Mouse (Mus musculus) bone marrow macrophage, adult 2 months (primary cell): Measurements from ENCODE around the gene Jsrp1. TPM values are rescaled to one million over a fixed set of nuclear protein-coding genes. Genes with fewer than 3 reads are reported as not detected.

Experiments
- H3K27ac ChIP-seq: 2 replicates; pipeline ENCODE4 v1.5.1; 2012; ENCODE audit warnings: low read depth, low read length; ENCODE audit not compliant: insufficient read depth
- H3K4me1 ChIP-seq: 2 replicates; pipeline ENCODE4 v1.6.1; 2012; ENCODE audit warnings: low read length; ENCODE audit not compliant: control insufficient read depth, insufficient read depth
- H3K4me3 ChIP-seq: 2 replicates; pipeline ENCODE4 v1.5.1; 2012; ENCODE audit warnings: mild to moderate bottlenecking, low read length, moderate library complexity; ENCODE audit not compliant: insufficient read depth
- CTCF ChIP-seq: IDR thresholded peaks from 2 replicates; pipeline ENCODE4 v1.5.1; 2012; ENCODE audit warnings: low read depth, mild to moderate bottlenecking, low read length, moderate library complexity
- POLR2A ChIP-seq: IDR thresholded peaks from 2 replicates; pipeline ENCODE4 v1.6.1; 2012; ENCODE audit warnings: mild to moderate bottlenecking, low read depth, low read length, borderline replicate concordance
- polyA plus RNA-seq: library from polyadenylated mRNA; stranded (reverse); fragments of >200 nt; gene quantifications from 2 replicates; pipeline ENCODE4 v1.2.4, GENCODE M21; 2012; ENCODE audit not compliant: missing spikeins, insufficient read depth, insufficient read length

The Jsrp1 gene
- polyA plus RNA-seq, 1 experiment, result not detected

DNA sequence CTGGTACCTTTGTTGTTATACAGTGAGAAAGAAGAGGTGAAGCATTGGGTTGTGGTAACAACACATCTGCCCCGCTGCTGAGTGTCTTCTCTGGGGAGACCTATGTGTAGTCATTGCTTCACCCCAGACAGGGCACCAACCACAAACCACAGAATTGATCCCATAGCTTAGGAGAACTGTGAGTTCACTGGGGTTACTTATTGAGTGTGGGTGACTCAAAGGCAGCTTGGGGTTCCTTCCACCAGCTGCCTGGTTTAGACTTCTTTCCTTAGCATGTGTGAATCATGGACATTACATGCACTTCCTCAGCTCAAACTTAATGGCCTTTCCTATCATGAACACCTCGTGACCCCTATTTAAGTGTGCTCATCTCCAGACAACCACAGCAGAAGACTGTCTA lies 49.8 kb downstream of the Jsrp1 start:
- H3K27ac ChIP-seq, result no peak overlapping the region
- H3K4me1 ChIP-seq, result peaks cover 50% of the 10 kb centered on the region
- TF ChIP-seq CTCF, result no peak
- H3K4me3 ChIP-seq, result no peak overlapping the region

DNA sequence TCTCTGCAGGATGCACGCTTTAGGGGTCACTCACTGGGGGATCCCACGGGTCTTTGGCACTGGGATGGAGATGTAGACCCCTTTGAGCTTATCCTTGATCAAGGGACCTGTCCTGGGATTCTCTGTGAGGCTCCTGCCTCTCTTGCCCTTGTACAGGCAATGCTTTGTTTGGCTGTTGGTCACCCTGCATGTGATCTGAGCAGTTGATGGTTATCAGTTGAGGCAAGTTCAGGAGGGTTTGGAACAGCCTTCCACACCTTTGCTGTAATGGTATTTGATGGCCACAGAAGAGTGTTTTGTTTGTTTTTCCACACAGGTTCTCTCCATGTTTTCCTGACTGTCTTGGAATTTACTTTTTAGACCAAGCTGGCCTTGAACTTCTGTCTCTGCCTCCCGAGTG lies 51.5 kb downstream of the Jsrp1 start:
- TF ChIP-seq CTCF, result no peak
- no peak for TF ChIP-seq POLR2A
- peaks cover 66% of the 10 kb centered on the region for H3K4me1 ChIP-seq
- H3K27ac ChIP-seq, result no peak overlapping the region
- H3K4me3 ChIP-seq, result no peak overlapping the region

DNA sequence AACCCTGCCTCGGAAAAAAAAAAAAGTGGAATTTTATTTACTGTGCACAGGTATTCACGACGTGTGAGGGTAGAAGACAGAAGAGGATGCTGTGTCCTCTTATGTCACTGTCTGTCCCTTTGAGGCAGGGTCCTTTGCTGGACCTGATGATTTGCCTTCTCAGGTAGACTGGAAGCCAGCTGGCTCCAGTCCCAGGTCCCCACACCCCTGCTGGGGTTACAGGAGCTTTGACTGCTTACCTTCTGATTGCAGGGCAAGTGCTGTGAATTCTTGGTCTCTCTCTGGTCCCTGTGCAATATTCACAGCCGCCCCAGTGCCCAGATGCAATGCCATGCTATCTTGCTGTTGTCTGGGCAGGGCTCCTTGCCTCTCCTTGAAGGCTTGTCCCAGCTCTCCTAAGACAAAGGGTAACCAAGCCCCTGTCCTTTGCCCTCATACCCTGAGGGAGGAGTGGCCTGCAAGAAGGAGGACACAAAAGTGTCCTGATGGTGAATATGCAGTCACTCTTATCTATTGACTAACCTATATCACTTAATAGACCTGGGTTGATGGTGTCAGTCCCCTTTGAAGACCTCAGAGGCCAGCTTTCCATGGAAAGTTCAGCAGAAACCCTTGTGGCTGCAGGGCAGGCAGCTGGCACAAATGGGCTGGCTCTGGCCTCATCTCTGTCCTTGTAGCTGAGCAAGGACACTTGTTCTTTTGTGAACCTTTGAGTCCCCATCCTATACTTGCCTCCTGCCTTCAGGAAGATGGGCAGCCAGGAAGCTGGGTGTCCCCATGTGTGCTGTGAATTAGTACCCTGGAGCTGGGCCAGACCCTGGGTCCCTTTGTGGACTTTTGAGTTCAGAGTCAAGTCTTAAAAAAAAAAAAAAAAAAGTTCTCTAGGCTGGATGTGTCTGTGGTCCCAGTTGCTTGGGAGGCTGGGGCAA lies 52.4 kb downstream of the Jsrp1 start:
- TF ChIP-seq CTCF (no peak), POLR2A (no peak)
- no peak overlapping the region for H3K4me3 ChIP-seq
- H3K27ac ChIP-seq, result no peak overlapping the region
- H3K4me1 ChIP-seq, result peaks cover 71% of the 10 kb centered on the region

DNA sequence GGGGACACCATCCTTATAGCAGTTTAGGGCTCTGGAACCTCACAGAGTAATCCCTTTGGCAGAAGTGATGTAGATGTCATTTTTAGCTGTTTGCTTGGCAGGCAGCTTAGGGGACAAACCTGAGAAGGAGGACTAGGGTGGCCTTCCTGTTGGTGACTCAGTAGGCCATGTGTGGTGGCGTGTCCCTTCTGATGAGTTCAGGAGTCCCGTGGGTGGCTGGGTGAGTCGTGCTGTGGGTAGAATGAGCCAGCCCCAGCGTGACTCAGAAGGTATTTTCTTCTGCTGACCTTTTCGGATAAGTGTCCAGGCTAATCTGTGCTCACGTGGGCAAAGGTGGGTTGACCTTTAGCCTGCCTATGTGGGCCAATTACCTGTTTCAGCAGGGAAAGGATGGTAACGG lies 54.6 kb downstream of the Jsrp1 start:
- Histone ChIP-seq H3K27ac (no peak overlapping the region), H3K4me3 (no peak overlapping the region), H3K4me1 (peaks cover 71% of the 10 kb centered on the region)
- TF ChIP-seq POLR2A (no peak), CTCF (no peak)

Other genes starting within 250 kb of the Jsrp1 start
- 7.7 and 9.3 TPM in 2 replicates for gene Klf16, start 236.2 kb downstream of the Jsrp1 start, polyA plus RNA-seq
- gene Abhd17a, start 223.2 kb downstream of the Jsrp1 start, polyA plus RNA-seq, result 63.2 and 67.3 TPM in 2 replicates
- 29.3 and 35.4 TPM in 2 replicates for gene Scamp4, start 210.6 kb downstream of the Jsrp1 start, polyA plus RNA-seq
- 2.2 and 3.2 TPM in 2 replicates for gene Adat3, start 210.6 kb downstream of the Jsrp1 start, polyA plus RNA-seq
- gene Gm49322, start 207.5 kb downstream of the Jsrp1 start, polyA plus RNA-seq, result 1.1 and 2.1 TPM in 2 replicates
- gene Csnk1g2, start 190.7 kb downstream of the Jsrp1 start, polyA plus RNA-seq, result 87.3 and 98.4 TPM in 2 replicates
- 20.9 and 22.7 TPM in 2 replicates for gene Btbd2, start 156.4 kb downstream of the Jsrp1 start, polyA plus RNA-seq
- 107 and 117 TPM in 2 replicates for gene Mknk2, start 135.4 kb downstream of the Jsrp1 start, polyA plus RNA-seq
- gene Mob3a, start 111.5 kb downstream of the Jsrp1 start, polyA plus RNA-seq, result 53.3 and 53.8 TPM in 2 replicates
- gene Izumo4, start 111.3 kb downstream of the Jsrp1 start, polyA plus RNA-seq, result 11.0 and 25.2 TPM in 2 replicates
- 121 and 129 TPM in 2 replicates for gene Ap3d1, start 71.2 kb downstream of the Jsrp1 start, polyA plus RNA-seq
- 20.9 and 22.1 TPM in 2 replicates for gene Dot1l, start 58.3 kb downstream of the Jsrp1 start, polyA plus RNA-seq
- 38.5 and 51.4 TPM in 2 replicates for gene Sf3a2, start 15.3 kb downstream of the Jsrp1 start, polyA plus RNA-seq
- 117 and 122 TPM in 2 replicates for gene Plekhj1, start 14.9 kb downstream of the Jsrp1 start, polyA plus RNA-seq
- not detected in 2 replicates for gene Amh, start 8.3 kb downstream of the Jsrp1 start, polyA plus RNA-seq
- gene Oaz1, start 13.2 kb upstream of the Jsrp1 start, polyA plus RNA-seq, result 823 and 921 TPM in 2 replicates
- not detected in 2 replicates for gene Lingo3, start 30.5 kb upstream of the Jsrp1 start, polyA plus RNA-seq
- 49.7 and 54.3 TPM in 2 replicates for gene Lsm7, start 41.7 kb upstream of the Jsrp1 start, polyA plus RNA-seq
- gene Sppl2b, start 41.8 kb upstream of the Jsrp1 start, polyA plus RNA-seq, result 15.0 and 20.2 TPM in 2 replicates
- not detected in 2 replicates for gene Tmprss9, start 58.4 kb upstream of the Jsrp1 start, polyA plus RNA-seq
- gene Timm13, start 87.5 kb upstream of the Jsrp1 start, polyA plus RNA-seq, result 76.6 and 101 TPM in 2 replicates
- gene Lmnb2, start 104.7 kb upstream of the Jsrp1 start, polyA plus RNA-seq, result 18.9 and 19.5 TPM in 2 replicates
- gene Gadd45b, start 116.6 kb upstream of the Jsrp1 start, polyA plus RNA-seq, result 15.8 and 20.9 TPM in 2 replicates
- gene Gng7, start 201.4 kb upstream of the Jsrp1 start, polyA plus RNA-seq, result 3.5 and 4.6 TPM in 2 replicates
- gene Diras1, start 212.2 kb upstream of the Jsrp1 start, polyA plus RNA-seq, result not detected in 2 replicates
- 14.0 and 14.5 TPM in 2 replicates for gene Slc39a3, start 223.9 kb upstream of the Jsrp1 start, polyA plus RNA-seq
- gene Sgta, start 246.7 kb upstream of the Jsrp1 start, polyA plus RNA-seq, result 58.5 and 66.8 TPM in 2 replicates